Mouse (Mus musculus) neural tube, embryonic 10.5 days (tissue): ENCODE data around the gene Plcl1.

ENCODE experiments used
- DNase-seq: peaks from one replicate; pipeline ENCODE4 v3.0.0-alpha.2; 2017; ENCODE audit warnings: low spot score; ENCODE audit errors: extremely low spot score

Plcl1 gene

GRCm38 (mm10) chr1:55405272-55406022 lies at the start of gene Plcl1:
TSS of gene Plcl1 (plus strand) at chr1:55405921.
- DNase-seq: peak; percentile 91

GRCm38 (mm10) chr1:55362634-55363033 lies 43.1 kb upstream of the Plcl1 start:
- DNase-seq: no peak

GRCm38 (mm10) chr1:55363044-55363565 lies 42.6 kb upstream of the Plcl1 start, which contains the start of gene Boll:
TSS of gene Boll (minus strand) at chr1:55363469.
- peak; percentile 70 for DNase-seq

GRCm38 (mm10) chr1:55363586-55363985 lies 42.1 kb upstream of the Plcl1 start:
- peak; percentile 62 for DNase-seq

- DNase-seq: no peak
Measured at GRCm38 (mm10) chr1:55372626-55373025, 33.1 kb upstream of the Plcl1 start.

- DNase-seq: no peak
Measured at GRCm38 (mm10) chr1:55380527-55380926, 25.2 kb upstream of the Plcl1 start.

- peak; percentile 81 for DNase-seq
Measured at GRCm38 (mm10) chr1:55383114-55383773, 22.5 kb upstream of the Plcl1 start.

- DNase-seq: no peak
Measured at GRCm38 (mm10) chr1:55399891-55400290, 5.8 kb upstream of the Plcl1 start.

GRCm38 (mm10) chr1:55404439-55404838 lies 1.3 kb upstream of the Plcl1 start:
- DNase-seq: peak; percentile 43

- DNase-seq: peak; percentile 85
Measured at GRCm38 (mm10) chr1:55406023-55406413, 297 bp downstream of the Plcl1 start.

- DNase-seq: peak; percentile 58
Measured at GRCm38 (mm10) chr1:55406531-55407375, 1.0 kb downstream of the Plcl1 start.

- DNase-seq: no peak
Measured at GRCm38 (mm10) chr1:55410670-55411069, 4.9 kb downstream of the Plcl1 start.

GRCm38 (mm10) chr1:55411079-55411478 lies 5.4 kb downstream of the Plcl1 start:
- no peak for DNase-seq

GRCm38 (mm10) chr1:55412569-55412968 lies 6.8 kb downstream of the Plcl1 start:
- no peak for DNase-seq

GRCm38 (mm10) chr1:55413534-55413933 lies 7.8 kb downstream of the Plcl1 start:
- no peak for DNase-seq

- no peak for DNase-seq
Measured at GRCm38 (mm10) chr1:55418968-55419367, 13.2 kb downstream of the Plcl1 start.

- no peak for DNase-seq
Measured at GRCm38 (mm10) chr1:55427607-55428006, 21.9 kb downstream of the Plcl1 start.

- no peak for DNase-seq
Measured at GRCm38 (mm10) chr1:55429051-55429450, 23.3 kb downstream of the Plcl1 start.

- DNase-seq: no peak
Measured at GRCm38 (mm10) chr1:55429708-55430107, 24.0 kb downstream of the Plcl1 start.

GRCm38 (mm10) chr1:55430587-55430986 lies 24.9 kb downstream of the Plcl1 start:
- no peak for DNase-seq

- no peak for DNase-seq
Measured at GRCm38 (mm10) chr1:55436589-55436988, 30.9 kb downstream of the Plcl1 start.

GRCm38 (mm10) chr1:55437095-55437494 lies 31.4 kb downstream of the Plcl1 start:
- DNase-seq: no peak
